Mouse (Mus musculus) liver, embryonic 18 days (tissue): Measurements from ENCODE around the gene Bsn. TPM values are rescaled to one million over a fixed set of nuclear protein-coding genes. Genes with fewer than 3 reads are reported as not detected.

ENCODE experiments used
- polyA plus RNA-seq: library from polyadenylated mRNA; depleted of rRNA; stranded (reverse); fragments of >200 nt; gene quantifications from 2 replicates; pipeline ENCODE4 v1.2.3, GENCODE M21; 2012; rRNA removed

The Bsn gene
- polyA plus RNA-seq: 0.46 and 0.60 TPM in 2 replicates

DNA sequence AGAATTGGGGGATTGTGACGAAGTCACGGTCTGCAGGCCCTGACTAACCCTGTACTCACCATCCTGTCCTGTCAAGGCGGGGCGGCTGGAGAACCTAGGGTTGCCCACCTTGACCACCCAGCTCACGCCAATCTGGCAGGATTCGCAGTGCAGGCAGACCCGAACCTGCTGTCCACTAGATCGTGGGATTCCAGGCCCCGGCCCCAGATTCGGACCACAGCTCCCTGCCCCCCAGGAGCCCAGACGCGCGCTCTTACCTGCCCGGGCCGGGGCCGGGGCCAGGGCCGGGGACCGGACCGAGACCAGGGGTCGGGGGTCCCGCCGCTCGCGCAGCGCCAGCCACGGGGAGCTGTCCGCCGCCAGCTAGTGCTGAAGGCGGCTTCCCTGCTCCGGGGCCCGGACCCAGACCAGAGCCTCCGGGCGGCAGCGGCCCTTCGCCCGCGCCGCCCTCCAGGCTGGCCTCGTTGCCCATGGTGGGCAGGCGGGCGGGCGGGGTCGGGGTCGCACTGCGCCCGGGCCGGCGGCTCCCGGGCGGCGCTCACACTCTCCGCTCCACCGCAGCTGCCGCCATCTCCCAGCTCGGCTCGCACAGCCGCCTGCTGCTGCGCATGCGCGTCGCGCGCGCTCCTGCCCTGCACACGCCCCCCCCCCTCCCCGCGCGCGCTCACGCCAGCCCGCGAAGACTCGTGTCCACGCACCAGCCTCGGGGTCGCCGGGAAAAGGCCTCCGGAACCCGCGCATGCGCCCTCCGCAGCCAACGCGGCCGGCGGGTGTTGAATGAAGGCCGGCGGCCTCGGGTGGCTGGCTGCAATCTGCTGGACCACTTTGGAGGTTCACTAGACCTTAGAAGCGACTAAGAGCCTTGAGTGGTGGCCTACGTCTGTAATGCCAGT is at the start of gene Bsn:
Gene Bsn, minus strand, starts transcription at position 598 of the 893 bp plus-strand sequence.

DNA sequence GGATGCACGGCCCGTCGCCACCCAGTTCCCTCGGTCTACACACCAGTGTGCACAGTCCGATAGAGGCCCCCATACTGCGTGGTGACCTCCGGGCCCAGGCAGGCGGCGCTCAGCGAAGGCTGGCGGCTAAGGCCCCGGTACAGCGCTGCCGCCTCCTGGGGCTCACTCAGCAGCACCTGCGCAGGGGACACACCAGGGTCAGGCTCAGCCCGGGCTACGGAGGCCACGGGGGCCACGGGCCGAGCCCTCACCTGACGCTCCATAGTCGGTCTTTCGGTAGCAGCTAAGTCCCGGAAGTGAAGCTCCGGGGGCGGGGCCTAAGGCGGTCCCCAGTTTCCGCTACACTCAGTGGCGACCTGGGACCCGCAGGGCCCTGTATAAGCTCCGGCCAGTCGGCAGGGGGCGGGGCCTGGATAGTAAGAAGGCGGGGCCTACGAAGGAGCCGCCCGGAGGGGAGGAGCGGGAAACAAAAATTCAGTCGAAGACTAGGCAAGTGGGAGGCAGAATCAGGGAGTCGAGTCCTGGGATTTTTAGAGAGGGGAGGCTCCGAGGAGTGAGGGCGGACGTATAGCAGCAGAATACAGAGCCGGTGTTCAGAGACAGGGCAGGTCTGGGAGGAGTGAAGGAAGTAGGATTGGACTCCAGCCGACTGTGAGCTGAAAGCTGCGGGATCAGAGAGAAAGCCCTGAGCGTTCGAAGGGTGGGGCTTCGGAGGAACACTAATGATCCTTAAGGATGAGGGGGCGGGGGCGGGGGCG is 95.8 kb downstream of the Bsn start, which contains the start of gene Apeh:
Gene Apeh, minus strand, starts transcription at position 423 of the 758 bp plus-strand sequence.

DNA sequence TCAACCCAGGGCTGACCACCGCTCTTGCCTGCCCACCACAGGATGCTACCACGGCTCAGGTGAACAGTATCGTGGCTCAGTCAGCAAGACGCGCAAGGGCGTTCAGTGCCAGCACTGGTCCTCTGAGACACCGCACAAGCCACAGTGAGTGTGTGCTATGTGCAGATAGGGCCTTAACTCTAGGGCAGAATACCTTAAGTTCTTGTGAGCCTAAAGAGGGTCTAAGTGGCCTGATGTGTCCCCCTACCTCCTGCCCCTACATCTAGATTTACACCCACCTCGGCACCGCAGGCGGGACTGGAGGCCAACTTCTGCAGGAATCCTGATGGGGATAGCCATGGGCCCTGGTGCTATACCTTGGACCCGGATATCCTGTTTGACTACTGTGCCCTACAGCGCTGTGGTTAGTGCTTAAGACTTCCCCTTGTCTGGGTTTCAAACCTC is 107.2 kb downstream of the Bsn start, which contains the start of gene Rnf123:
Gene Rnf123, minus strand, starts transcription at position 359 of the 444 bp plus-strand sequence.

DNA sequence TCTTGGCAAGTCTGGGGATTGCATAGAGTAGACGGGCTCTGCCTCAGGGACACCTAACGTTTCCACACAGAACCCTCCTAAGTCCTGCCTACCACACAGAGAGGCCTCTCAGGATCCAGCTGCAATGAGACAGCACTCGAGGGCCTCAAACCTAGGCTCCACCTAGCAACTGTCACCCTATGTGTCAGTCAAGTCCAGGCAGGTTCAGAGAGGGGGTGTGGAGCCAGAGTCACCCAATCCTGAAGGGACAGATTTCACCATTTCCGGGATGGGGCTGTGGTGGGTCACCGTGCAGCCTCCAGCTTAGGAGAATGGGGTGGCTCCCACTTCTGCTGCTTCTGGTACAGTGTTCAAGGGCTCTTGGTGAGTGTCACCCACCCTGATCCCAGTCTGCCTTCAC is 110.0 kb downstream of the Bsn start, which contains the start of gene Mst1:
Gene Mst1, plus strand, starts transcription at position 269 of the 400 bp plus-strand sequence.

DNA sequence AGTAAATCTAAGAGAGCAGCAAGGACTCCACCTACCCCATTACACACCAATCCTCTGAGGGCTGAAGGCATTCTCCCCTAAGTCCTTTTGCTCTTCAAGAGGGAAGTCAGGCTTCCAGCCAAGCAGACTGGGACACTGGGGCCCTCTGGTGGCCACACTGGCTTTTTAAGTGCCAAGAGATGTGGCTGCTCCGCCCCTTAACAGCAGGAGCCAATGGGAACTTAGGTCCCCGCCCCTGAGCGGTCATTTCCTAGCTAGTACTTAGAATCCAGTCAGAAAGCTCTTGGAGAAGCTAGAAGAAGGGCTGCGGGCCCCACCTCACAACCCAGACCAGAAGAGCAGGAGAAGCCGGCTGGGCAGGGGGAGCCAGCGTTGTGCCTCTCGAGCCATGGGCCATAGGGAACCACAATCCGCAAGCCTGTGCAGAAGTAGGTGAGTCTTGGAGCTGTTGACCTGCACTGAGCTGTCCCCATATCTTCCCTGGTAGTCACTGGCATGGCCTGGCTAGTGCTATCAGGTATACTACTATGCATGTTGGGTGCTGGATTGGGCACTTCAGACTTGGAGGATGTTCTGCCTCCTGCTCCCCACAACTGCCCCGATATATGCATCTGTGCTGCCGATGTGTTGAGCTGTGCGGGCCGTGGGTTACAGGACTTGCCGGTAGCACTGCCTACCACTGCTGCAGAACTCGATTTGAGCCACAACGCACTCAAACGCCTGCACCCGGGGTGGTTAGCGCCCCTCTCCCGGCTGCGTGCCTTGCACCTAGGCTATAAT is 137.1 kb downstream of the Bsn start, which contains the start of gene Amigo3:
Gene Amigo3, plus strand, starts transcription at position 275 of the 780 bp plus-strand sequence.

DNA sequence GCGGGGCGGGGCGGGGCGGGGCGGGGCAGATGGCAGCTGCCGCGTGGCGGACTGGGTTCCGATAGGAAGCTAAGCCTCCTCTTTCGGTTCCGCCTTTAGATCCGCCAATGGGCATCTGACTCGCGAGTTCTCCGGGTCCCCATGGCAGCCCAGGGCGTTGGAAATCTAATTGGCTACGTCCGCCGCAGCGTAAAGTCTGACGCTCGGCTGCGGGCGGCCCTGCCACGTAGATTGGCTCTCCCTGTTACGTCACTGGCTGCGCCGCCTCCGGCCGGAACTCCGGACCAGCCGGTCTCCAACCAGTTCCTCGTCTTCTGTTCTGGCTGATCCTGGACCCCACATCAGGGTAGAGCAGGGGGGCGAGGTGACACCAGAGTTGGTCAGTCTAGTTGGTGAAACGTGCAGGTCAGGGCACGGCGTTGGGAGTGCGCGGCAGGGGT is 141.1 kb downstream of the Bsn start, which contains the start of gene Gmppb:
Gene Gmppb, plus strand, starts transcription at position 227 of the 440 bp plus-strand sequence.

Other genes starting within 250 kb of the Bsn start
- 3.0 TPM in 2 replicates for gene Traip, start 240.2 kb downstream of the Bsn start, polyA plus RNA-seq
- gene Uba7, start 214.9 kb downstream of the Bsn start, polyA plus RNA-seq: 108 and 109 TPM in 2 replicates
- gene Gm20661, start 207.3 kb downstream of the Bsn start, polyA plus RNA-seq: 0.52 and 0.65 TPM in 2 replicates
- gene Inka1, start 204.5 kb downstream of the Bsn start, polyA plus RNA-seq: 16.2 and 17.0 TPM in 2 replicates
- 2.9 TPM in 2 replicates for gene Cdhr4, start 197.9 kb downstream of the Bsn start, polyA plus RNA-seq
- 1.1 TPM in 2 replicates for gene Gm20662, start 194.0 kb downstream of the Bsn start, polyA plus RNA-seq
- 32.7 and 35.2 TPM in 2 replicates for gene Ip6k1, start 187.9 kb downstream of the Bsn start, polyA plus RNA-seq
- gene Gmppb, start 141.1 kb downstream of the Bsn start, polyA plus RNA-seq: 11.3 and 11.8 TPM in 2 replicates
- gene Amigo3, start 137.2 kb downstream of the Bsn start, polyA plus RNA-seq: 0.44 and 0.62 TPM in 2 replicates
- 92.9 and 96.0 TPM in 2 replicates for gene Mst1, start 109.9 kb downstream of the Bsn start, polyA plus RNA-seq
- 53.9 and 64.1 TPM in 2 replicates for gene Rnf123, start 107.0 kb downstream of the Bsn start, polyA plus RNA-seq
- gene Apeh, start 95.8 kb downstream of the Bsn start, polyA plus RNA-seq: 81.3 and 81.5 TPM in 2 replicates
- gene Dag1, start 73.6 kb upstream of the Bsn start, polyA plus RNA-seq: 8.4 and 9.0 TPM in 2 replicates
- gene Nicn1, start 100.0 kb upstream of the Bsn start, polyA plus RNA-seq: 5.9 and 6.0 TPM in 2 replicates
- 10.6 and 10.9 TPM in 2 replicates for gene Amt, start 106.5 kb upstream of the Bsn start, polyA plus RNA-seq
- gene Rhoa, start 115.7 kb upstream of the Bsn start, polyA plus RNA-seq: 74.7 and 78.0 TPM in 2 replicates
- 13.6 and 14.8 TPM in 2 replicates for gene Tcta, start 115.8 kb upstream of the Bsn start, polyA plus RNA-seq
- gene Gpx1, start 148.5 kb upstream of the Bsn start, polyA plus RNA-seq: 1,940 and 2,086 TPM in 2 replicates
- gene Usp4, start 157.5 kb upstream of the Bsn start, polyA plus RNA-seq: 27.8 and 30.7 TPM in 2 replicates
- gene 1700102P08Rik, start 202.4 kb upstream of the Bsn start, polyA plus RNA-seq: 0.26 and 0.44 TPM in 2 replicates
- gene Ccdc36, start 238.1 kb upstream of the Bsn start, polyA plus RNA-seq: 0.06 and 0.08 TPM in 2 replicates
- gene BC048562, start 246.1 kb upstream of the Bsn start, polyA plus RNA-seq: not detected in 2 replicates